Mouse (Mus musculus): ENCODE measurements around the gene Phf2.
"Not testable (repeated sequence)": the region's sequence is repeated elsewhere in the genome, so short reads cannot be mapped to it uniquely, and the experiment has no call there.

Phf2 gene

DNA sequence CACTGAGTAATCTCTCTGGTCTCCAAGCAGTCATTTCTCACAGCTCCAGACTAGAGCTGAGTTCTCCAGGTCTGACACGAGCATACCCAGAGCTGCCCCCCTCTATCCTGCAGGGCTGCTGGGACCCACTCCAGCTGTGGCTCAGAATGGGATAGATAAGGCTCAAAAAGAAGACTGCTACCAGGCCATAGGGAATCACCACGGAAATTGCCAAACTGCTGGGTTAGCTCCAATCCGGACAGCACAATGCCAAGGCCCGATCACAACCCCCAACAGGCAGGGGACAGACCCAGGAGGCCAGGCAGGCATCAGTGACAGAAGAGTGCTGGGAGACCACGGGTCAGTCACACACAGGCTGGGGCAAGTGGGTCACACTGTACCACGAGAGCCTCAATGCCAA is 12.9 kb downstream of the Phf2 start:
- DNase-seq (ENCODE audit: low spot score in 2 of 2): no peak

DNA sequence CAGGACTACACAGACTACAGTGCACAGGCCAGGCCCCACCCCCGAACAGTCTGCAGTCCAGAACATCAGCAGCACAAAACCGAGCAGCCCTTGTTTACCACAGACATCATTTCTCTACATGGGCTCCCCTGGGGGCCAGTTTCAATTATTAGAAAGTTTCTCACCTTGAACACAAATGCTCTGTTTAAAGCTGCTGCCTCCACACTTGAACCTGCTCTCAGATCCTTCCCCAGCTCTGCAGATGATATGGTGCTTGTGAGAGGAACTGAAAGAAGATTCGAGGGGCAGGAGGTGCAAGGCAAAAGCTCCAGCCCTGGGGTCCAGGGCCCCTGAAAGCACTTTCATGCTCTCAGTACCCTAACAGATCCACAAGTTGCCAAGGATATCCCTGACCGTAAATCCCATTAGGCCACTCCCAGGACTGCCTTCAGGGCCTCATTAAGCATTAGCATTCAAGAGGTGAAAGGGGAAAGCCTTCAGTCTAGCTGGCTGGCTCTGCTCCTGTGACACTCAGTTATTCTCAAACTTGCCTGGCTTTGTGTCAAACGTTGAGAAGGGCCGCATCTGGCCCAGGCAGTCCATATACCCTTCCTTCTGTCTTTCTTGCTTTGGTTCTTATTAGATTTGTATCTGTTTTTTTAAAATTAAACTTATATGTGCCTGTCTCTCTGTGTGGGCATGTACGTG is 13.5 kb downstream of the Phf2 start:
- no peak for DNase-seq (ENCODE audit: low spot score in 2 of 2)

DNA sequence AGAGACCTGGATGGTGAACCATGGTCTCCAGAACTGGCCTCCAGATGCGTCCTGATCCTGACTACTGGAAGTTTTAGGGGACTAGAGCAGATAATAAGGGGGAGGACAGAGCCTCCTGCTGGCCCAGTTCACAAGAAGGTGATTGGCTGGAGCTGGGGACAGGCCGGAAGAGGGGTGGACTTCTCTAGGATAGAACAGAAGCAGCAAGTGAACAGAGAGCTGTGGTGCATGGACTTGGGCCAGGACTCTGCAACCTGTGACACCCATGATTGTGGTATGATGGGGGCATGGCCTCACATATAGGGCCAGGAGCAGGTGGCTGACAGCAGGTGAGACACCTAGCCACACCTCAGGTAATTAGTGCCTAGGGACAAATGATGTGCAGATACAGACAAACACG is 17.0 kb downstream of the Phf2 start:
- DNase-seq (ENCODE audit: low spot score in 2 of 2): no peak

DNA sequence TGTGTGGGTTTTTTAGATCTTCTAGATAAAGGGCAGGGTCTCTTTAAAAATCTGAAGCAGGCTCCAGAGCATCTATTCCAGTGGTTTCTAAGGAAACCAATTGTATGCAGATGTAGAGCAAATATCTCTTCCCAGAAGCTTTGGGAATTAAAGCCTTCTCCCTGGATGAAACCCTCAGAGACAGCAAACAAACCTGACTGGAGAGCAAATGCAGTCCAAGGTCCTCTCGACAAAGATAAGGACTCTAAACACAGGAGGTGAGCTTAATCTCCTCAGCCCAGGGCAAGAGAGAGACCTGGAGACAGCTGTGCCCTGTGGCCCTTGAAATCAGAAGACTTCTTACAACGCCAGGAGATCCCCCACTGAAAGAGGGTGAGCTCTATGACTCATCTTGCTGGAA is 17.4 kb downstream of the Phf2 start:
- DNase-seq (ENCODE audit: low spot score in 2 of 2): no peak

DNA sequence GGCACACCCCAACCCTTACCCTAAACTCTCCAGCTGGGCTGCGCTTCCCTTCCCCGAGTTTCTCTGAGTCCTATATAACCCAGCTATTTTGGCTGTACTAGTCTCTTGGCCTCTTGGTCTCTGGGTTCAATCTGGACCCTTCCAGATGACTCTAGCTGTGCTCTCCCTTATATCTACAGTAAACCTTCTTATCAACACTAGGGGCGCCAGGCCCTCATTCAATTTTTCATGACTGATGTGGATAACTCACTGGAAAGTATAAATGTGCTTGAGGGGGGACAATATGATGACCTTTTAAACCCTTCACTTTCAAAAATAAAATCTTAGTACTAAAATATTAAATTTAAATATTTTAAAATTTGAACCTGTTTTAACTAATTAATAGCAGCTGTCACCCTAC is 18.1 kb downstream of the Phf2 start:
- DNase-seq (ENCODE audit: low spot score in 2 of 2): no peak

DNA sequence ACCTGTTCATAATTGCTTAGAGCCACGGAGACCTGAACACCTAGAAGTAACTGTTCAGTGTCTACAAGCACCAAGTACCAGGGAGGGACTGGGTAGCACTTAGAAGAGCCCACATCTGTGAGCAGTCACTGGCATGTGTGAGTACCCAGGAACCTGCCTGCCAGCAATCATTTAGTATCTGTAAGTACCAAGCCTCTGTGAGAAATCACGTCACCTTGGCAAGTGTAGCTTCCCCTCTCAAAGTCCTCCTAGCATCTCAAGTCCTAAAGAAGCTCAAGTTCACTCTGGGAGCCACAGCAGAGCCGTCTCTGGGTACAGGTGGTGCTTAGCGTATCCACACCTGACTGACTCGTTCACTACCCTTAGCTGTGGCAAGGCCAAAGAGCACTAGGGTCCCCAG is 19.2 kb downstream of the Phf2 start:
- DNase-seq (ENCODE audit: low spot score in 2 of 2): no peak

DNA sequence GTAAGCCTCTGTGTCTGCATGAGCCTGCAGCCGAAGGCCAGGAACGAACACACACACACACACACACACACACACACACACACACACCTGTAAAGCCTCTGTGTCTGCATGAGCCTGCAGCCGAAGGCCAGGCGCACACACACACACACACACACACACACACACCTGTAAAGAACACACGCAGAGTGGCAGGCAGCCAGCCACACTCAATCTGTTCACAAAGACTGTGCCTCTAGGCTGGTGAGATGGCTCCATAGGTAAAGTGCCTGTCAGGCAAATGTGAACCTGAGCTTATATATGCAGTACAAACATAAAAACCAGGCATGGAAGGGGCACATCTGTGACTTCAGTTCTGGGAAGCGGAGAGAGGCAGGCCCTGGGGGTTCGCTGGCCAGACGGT is 20.1 kb downstream of the Phf2 start:
- DNase-seq (ENCODE audit: low spot score in 2 of 2): no peak

DNA sequence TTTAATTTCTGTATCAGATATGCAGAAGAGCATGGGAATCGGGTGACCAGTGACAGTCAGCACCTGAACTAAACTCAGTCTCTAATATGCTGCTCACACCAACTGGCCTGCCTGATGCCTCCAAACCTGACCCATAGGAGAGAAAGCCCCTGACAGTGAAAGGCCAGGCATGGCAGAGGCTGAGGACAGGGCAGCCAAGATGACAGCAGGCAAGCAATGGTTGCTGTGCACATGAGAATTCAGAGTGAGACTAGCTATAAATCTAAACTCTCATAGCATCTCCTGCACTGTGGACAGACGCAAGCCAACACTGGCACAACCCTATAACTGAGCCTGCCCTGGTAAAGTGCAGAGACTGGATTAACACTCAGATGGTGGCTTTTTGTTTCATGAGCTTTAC is 20.6 kb downstream of the Phf2 start:
- DNase-seq (ENCODE audit: low spot score in 2 of 2): no peak

DNA sequence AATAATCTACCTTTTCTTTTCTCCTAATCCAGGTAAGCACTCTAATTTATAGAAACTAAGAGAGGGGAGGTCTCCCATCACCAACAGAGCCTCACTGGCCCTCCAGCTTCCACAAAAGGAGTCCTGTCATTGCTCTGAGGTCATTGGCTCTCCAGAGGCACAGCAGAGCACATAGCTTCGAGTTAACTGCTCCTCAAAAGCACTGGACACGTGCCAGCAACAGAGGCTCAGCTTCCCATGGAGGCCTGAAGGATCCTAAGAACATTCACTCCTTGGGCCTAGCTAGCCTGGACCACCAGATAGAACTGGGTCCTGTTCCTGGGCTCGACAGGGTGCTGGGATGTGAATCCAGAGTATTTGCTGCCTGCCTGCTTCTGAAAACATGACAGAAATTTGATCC is 21.8 kb downstream of the Phf2 start:
- DNase-seq (ENCODE audit: low spot score in 2 of 2): no peak

DNA sequence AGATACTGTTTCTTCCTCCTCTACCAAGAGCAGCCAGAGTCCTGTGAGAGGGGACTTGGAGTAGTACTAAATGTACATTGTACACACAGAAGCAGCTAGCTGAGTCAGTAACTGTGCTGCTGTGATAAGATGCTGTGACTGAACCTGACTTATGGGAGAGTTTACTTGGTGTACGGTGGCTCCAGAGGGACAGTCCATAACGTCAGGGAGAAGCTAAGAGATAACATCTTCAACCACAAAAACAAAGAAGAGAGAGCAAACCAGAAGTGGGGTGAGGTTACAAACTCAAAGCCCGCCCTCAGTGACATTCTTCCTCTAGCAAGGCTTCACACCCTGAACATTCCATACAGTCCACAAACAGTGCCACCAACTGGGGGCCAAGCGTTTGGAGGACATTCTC is 25.6 kb downstream of the Phf2 start:
- DNase-seq (ENCODE audit: low spot score in 2 of 2): no peak

DNA sequence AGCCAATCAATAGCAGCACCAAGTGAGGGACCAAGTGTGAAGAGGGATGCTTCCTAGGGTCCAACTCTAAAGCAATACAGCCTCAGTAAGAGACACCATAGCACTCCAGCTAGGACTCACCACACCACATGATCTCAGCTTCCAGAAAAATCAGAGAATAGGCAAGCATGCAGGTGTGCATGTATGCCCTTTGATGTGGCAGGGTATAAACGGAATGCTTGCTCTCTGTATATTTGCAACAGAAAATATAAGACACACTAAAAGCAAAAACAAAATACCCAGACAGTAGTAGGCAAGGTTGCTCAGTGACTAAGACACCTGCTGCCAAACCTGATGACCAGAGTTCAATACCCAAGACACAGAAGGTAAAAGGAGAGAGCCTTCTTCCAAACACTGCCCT is 27.4 kb downstream of the Phf2 start:
- no peak for DNase-seq (ENCODE audit: low spot score in 2 of 2)

DNA sequence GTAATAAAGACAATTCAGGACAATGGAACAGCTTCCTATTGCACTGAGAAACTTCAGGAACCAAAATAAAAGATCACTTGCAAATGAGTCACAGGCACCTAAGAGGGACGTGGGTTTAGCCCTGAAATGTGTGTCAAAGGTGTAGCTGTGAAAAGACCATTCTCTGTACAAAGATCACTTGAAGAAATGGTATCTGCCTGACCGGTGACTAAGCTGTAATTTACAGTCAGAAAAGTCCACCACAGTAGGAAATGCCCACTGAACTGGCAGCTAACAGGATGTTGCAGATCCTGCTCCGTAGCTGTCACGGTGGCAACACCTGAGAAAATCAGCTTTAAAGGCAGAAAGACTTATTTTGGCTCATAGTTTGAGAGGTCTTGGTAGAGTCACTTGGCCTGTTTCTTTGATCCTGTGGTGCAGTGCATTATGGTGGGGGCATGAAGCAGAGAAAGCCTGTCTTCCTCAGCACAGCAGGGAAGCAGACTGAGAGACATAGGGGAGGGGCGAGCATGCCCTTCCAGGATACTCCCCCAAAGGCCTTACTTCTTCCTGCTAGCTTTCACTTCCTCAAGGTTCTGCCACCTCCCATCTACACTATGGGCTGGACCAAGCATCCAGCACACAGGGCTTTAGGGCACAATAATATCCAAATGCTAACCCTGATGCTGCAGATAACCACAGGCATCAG is 28.9 kb downstream of the Phf2 start:
- no peak for DNase-seq (ENCODE audit: low spot score in 2 of 2)

DNA sequence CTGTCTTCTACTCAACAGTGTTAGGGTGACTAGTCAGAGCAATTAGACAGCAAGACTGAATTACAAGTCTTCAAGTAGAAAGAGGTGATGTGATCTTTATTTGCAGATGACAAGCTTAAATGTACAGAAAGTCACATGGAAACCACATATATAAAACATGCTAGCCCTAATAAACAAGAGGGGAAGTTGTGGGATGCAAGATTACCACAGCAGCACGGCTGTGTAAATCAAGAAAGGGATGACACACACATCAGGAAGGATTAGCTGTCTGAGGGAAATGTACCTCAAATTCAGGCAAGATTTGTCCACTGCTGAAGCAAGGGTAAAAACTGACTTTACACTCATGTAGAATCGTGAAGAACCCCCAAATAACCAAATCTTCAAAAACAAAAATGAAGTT is 32.6 kb downstream of the Phf2 start:
- DNase-seq (ENCODE audit: low spot score in 2 of 2): no peak

DNA sequence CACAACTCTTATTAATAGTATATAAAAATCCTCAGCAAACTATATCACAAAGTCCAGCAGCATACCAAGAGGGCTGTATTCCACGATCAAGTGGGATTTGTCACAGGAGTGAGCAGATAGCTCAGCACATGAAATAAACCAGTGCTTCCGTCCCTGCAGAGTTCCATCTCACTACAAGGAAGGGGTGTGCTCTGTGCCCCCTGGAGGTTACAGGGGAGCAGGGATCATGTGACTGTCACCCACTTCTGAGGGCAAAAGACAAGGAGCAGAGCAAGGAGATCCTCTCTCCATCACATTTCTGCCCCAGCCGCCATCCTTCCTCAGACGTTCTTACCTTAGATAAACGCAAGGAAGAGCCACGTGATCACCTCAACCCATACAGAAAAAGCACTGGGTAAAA is 33.4 kb downstream of the Phf2 start:
- DNase-seq (ENCODE audit: low spot score in 2 of 2): no peak

DNA sequence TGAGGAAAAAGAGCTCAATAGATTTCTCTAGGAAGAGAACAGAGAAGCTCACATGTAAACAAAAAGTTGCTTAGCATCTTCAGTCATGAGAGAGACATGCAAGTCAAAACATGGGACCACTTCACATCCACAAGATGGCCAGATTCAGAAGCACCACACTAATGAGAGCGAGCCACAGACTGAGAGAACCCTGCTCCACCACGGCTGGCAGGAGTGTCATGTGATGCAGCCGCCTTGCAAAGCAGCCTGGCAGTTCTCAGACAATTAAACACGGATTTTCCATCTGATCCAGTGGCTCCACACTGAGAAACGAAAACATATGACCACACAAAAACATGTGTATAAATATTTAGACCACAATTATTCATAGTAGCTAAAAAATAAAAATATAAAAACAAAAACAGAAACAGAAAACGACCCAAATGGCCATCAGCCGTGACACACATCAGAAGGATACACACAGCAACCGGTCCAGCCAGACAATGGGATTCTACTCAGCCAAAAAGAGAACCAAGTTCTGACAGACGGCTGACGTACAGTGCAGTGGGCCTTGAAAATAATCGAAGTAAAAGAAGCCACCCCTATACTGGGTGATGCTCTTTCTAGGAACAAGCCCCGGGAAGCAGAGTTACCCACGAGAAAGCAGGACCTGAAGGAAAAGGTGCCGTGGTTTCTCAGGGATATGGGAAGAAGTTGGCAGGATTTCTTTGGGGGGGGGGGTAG is 40.2 kb downstream of the Phf2 start:
- DNase-seq (ENCODE audit: low spot score in 2 of 2): no peak

DNA sequence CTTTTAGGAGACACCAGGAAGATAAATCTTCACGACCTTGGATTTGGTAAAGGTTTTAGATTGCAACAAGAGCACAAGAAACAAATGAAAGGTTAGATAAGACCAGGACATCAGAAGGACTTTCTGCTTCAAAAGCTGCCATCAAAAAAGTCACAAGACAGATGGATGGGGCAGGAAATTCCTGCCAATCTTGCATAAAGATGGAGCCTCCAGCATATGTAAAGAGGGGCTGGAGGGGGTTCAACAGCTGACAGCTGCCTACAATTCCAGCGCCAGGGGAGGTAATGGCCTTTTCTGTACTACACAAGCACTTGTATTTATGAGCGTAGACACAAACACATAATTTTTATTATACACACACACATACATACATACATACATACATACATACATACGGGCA is 41.1 kb downstream of the Phf2 start:
- no peak for DNase-seq (ENCODE audit: low spot score in 2 of 2)

DNA sequence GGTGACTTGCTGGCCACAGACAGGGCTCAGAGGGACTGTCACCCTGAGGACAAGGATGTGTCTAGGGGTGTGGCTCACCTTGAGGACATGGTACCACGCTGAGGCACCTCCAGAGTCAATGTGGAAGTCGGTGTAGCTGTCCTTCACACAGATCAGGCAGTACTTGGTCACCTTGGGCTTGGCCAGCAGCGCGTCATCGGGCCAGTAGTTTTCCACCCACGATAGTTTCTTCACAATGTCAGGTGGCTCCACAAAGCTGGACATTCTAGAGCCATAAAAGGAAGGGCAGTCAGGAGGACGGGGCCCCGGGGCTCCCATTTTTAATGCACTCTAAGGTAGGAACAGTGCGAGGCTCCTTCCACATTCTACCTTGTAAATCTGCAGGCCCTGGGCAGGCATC is 48.0 kb downstream of the Phf2 start:
- DNase-seq (ENCODE audit: low spot score in 2 of 2): no peak

DNA sequence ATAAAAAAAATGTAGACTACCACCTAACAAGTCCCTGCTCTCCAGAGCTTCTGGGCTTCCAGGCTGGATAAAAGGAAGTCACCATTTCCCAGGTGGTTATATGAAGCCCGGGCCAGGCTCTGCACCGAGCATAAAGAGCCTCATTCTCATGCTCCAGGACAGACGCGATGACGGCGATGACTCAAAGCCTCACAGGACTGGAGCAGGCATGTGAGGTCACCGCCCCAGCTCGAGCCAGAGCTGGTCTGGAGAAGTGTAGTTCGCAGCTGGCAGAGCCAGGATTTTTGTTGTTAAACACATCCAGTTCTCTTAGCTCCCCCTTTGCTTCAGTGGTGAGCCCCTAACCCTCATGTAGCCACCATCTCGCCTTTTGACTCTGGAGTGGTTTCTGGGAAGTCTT is 48.6 kb downstream of the Phf2 start:
- DNase-seq (ENCODE audit: low spot score in 2 of 2): no peak

DNA sequence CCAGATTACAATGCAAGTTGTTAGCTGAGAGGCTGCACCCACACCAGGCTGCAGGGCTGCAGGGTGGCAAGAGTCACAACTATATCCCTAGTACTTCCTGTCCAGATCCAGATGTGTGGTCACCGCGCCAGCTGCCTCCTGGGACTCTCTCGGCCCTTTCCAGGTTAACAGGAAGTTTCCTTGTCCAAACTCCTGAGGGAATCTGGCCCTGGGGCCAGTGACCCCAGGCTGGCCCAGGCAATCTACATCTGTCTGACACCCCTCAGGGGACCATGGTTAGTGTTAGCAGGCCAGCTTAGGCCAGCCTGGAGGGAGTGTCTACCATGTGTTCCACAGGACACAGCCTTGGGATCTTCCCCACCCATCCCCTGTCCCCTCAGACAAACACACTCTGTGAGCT is 51.8 kb downstream of the Phf2 start:
- no peak for DNase-seq (ENCODE audit: low spot score in 2 of 2)

DNA sequence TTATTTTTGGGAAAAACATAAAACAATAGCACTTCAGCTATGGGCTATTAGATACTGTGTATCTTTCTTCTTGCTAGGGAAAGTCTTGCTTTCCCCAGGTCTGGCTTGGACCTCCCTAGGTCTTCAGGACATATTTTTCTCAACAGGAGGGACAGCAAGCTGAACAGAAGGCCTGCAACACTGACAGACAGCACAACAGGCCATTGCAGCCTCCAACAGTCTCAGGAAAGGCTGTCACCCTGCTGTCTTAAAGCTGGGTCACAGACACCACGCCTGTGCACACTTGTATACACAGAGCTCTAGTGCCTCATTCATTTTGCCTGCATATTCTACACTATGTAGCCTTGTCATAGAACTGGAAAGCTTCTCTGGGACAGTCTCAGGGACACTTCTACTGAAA is 56.5 kb downstream of the Phf2 start:
- DNase-seq (ENCODE audit: low spot score in 2 of 2): no peak

DNA sequence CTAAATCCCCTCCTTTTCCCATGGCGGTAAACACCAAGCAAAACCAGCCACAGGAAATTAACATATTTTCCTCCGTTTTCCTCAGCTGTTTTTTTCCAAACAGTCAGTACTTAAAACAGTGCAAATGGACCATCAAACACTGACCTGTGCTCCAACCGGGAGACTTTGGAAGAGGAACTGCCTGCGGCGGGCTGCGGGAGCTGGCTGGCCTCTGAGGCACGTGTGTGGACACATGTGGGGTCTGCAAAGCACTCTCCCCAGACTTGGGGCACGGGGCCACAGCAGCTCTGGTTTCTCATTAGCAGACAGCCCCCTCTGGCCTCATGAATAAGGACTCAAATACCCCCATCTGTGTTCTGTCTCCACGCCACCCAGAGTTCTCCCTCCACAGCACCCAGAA is 59.9 kb downstream of the Phf2 start:
- DNase-seq (ENCODE audit: low spot score in 2 of 2): no peak

DNA sequence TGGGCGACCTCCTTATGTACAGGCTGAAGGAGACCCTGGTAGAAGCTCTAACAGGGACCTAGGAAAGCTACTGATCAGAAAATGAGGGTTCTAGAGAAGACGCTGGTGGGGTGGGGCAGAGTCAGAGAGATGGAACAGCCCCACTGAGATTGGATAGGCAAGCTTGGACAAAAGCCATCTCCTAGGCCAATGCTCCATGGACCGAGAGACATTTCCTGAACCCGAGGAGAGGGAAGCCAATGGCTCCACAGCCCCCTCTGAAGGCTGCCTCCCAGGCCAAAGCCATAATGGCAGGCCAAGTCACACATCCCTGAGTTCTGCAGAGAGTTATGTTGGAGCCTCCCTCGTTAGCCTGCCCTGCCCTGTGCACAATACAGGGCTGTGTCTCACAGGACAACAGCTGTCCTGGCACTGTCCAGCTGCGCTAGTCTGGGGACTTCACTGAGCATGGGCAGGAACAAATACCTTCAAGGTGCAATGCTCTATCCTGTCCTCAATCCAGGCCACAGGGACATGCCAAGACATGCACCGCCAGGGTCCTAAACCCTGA is 60.6 kb downstream of the Phf2 start:
- no peak for DNase-seq (ENCODE audit: low spot score in 2 of 2)

DNA sequence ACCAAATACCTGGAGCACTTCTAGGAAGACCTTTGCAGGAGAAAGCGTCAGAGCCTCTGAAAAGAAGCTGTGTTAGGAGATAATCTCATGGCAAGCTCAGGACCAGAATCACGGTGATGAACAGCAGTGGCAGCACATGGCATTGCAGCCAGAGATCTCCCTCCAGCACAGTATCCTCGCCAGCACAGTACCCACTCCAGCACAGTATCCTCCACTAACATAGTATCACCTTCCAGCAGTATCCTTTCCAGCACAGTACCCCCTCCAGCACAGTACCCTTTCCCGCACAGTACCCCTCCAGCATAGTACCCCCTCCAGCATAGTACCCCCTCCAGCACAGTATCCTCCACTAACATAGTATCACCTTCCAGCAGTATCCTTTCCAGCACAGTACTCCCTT is 61.3 kb downstream of the Phf2 start:
- DNase-seq (ENCODE audit: low spot score in 2 of 2): not testable (repeated sequence)

Measured in urinary bladder, postnatal 4 days (tissue).